Mouse (Mus musculus) CD8-positive naive resting alpha-beta T cell, adult 57 days (primary cell): Measurements from ENCODE around the gene Nanos1. TPM values are rescaled to one million over a fixed set of nuclear protein-coding genes. Genes with fewer than 3 reads are reported as not detected.

Experiments
- total RNA-seq: library from RNA; stranded (reverse); gene quantifications from one replicate; pipeline ENCODE4 v1.2.4, GENCODE M21; 2023

Gene Nanos1
- total RNA-seq, result 3.5 TPM

GRCm38 (mm10) chr19:60755438-60756191 lies at the start of gene Nanos1:
TSS of gene Nanos1 (plus strand) at chr19:60755987.

GRCm38 (mm10) chr19:60790551-60791161 lies 34.9 kb downstream of the Nanos1 start, which contains the start of gene Eif3a:
TSS of gene Eif3a (minus strand) at chr19:60790658.

Other genes starting within 250 kb of the Nanos1 start
- gene Cacul1, start 175.0 kb upstream of the Nanos1 start, total RNA-seq, result 58.0 TPM
- 210 TPM for gene Eif3a, start 34.7 kb downstream of the Nanos1 start, total RNA-seq
- gene Fam45a, start 55.6 kb downstream of the Nanos1 start, total RNA-seq, result 23.6 TPM
- gene Sfxn4, start 105.5 kb downstream of the Nanos1 start, total RNA-seq, result 5.7 TPM
- gene Prdx3, start 118.6 kb downstream of the Nanos1 start, total RNA-seq, result 54.0 TPM
- gene Grk5, start 133.8 kb downstream of the Nanos1 start, total RNA-seq, result 5.9 TPM